Mouse (Mus musculus) liver, adult 10 weeks (tissue): Measurements from ENCODE around the gene Rgs17. TPM values are rescaled to one million over a fixed set of nuclear protein-coding genes. Genes with fewer than 3 reads are reported as not detected.

ENCODE experiments used
- polyA plus RNA-seq: library from polyadenylated mRNA; stranded (reverse); fragments of 350-450 nt; fragmentation: Illumina TruSeq; extraction: RNeasy Lipid Tissue Mini Kit (QIAGEN cat#74804); gene quantifications from one replicate; pipeline ENCODE4 v1.2.3, GENCODE M21; 2014; ENCODE audit warnings: low read depth, low replicate concordance

Gene Rgs17
- not detected for polyA plus RNA-seq

DNA sequence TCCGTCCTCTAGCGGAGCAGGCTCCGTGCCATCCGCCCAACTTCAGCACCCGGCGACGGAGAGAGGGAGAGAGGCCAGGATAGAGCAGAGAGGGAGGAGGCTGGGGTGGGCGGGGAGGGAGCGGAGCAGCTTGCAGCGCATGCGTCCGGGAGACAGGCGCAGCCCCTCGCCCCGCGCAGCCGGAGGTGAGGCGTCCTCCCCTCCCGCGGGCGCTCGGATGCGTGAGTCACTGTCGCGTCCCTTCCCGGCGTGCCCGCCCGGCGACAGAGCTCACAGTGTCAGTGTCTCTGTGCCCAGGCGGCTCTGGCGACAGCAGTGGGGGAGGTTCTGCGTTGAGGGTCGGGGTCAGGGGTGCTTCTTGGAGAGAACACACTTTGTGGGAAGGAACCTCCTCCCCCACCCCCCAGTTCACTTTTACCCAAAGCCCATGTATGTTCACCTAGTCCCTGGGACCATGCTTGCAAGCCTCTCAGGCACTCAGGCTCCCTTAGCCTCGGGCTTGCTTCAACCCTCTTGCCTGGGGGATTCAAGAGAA is at the start of gene Rgs17:
Gene Rgs17 (minus strand): TSS at position 107 of the 535 bp plus-strand sequence.

DNA sequence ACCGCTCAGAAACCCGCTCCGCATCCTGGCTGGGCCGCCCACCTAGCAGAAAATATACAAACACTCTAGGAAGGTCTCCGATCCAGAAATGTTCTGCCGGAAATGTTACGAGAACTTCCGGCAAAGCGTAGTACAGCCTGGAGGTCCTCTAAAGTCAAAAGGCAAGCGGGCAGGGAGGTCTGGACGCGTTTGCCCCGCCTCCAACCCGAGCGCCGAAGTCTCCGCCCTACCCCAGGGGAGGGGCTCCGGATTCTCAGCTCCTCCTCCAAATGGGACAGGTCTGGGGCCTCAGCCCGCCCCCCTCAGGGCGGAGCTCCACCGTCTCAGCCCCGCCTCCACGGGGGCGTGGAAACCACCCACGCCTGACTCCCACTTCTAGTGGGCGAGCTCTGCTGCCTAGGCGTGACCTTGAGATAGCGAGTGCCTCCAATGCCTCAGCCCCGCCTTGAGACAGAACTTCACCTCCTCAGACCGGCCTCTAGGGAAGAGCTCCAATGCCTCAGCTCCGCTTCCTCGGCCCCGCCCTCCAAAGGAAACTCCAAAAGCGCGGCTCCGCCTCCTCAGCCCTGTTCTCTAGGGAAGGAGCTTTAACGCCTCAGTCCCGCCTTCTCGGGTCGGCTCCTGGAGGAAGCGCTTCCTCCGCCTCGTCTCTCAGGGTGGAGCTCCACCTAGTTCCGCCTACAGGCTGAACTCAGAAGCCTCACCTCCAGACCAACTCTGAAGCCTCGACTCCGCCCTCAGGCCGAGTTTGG is 98.3 kb downstream of the Rgs17 start, which contains the start of gene Mtrf1l:
Gene Mtrf1l (minus strand): TSS at position 171 of the 752 bp plus-strand sequence.

DNA sequence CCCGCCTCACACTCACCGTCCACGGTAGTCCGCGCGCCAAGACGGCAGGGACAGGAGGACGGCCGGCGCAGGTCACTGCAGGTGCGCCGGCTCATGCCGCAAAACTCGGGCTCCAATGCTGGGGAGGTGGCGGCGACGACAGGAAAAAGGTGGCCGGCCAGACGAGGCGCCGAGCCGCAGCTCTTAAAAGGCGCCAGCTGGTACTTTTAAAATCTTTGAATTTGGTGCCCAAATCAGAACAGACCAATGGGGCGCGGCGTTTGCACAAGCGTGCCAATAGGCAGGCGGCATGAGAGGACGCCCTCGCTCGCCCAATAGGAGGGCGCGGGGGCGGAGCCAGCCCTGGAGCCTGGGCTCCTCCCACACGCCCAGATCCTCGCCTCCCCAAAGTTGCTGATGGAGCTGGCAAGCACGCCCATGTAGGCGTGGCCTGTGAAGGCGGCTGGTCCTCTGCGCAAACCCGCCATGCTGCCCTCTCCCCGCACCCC is 116.9 kb downstream of the Rgs17 start, which contains the start of gene Fbxo5:
Gene Fbxo5 (minus strand): TSS at position 358 of the 488 bp plus-strand sequence.

Other genes starting within 250 kb of the Rgs17 start
- 1.0 TPM for gene Fbxo5, start 116.8 kb downstream of the Rgs17 start, polyA plus RNA-seq
- gene Mtrf1l, start 98.5 kb downstream of the Rgs17 start, polyA plus RNA-seq: 19.7 TPM